Mouse (Mus musculus): ENCODE data around the gene Acot2.

DNA sequence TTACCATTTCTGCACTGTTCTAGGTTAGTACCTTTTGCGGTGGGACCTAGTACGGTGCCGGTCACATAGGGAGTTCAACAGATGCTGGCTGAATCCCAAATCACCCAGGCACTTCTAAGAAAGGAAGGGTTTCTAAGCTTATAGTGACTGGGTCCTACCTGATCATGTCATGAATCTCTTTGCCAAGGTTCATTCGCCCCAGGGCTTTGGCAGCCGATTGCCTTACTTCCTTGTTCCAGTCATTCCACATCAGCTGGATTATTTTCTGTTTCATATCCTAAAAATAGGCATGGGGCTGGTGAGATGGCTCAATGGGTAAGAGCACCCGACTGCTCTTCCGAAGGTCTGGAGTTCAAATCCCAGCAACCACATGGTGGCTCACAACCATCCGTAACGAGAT is 29.4 kb upstream of the Acot2 start:
- TF ChIP-seq CTCF (IDR thresholded peaks at IDR 0.05; ENCODE audit: low read depth) (no peak), EP300 (IDR thresholded peaks at IDR 0.05; ENCODE audit: low read depth) (no peak)
